Mouse (Mus musculus): Measurements from ENCODE around the gene Prss12.

Gene Prss12

DNA sequence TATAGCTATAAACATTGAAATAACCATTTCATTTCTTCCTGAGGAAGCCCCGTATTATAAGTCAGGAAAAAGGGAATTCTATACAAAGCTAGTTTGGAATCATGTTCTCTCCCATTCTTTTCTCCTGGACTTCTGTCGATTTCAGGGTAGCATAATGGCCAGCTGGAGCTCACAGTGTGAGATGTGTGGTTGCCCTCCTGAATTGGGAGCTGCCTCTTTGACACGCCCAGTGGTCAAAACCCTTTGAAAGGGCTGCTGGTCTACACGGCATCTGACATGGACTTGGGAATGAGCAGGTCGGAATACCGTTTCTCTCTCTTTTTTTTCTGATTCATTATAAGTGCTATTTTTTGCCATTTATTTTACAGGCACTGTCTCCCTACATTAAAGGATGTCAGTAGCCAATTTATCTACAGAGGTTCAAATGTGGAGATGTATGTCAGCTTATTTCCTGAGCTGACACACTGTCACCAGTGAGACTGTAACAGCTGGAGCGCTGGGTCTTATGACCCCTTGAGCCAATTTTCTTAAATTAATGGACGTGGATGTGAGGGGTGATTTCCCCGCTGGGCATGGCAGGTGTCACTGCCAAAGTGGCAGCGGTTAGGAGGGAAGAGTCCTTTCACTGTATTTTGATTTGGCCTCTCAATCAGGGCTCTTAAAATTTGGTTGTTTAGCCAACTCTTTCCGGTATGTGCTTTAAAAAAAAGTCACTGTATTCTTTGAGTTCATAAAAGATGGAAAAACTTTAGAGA lies 79.8 kb downstream of the Prss12 start:
- in situ Hi-C loops (cut with MboI, MseI), result no loop called here

GRCm38 (mm10) chr3:123527806-123528507 lies 81.2 kb downstream of the Prss12 start:
- in situ Hi-C loops (cut with MboI, MseI), result no loop called here

DNA sequence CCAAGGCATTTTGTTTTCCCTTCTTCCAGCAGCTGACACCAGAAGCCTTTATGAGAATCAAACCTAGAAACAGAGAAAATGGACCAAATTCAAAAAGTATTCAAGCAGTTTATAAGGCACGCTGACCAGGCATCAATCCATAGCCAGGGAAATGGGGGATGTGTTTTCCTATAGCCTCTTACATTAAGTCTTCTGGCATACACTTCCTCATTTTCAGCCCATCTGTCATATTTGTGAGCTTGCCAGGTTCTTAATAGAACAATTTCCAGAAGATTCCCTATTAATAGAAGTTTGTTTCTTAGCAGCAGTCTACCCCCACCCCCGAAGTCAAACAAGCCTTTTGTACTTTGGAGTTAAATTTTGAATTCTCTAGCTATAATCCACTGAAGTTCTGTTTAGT lies 84.4 kb downstream of the Prss12 start:
- in situ Hi-C loops (cut with MboI, MseI), result no loop called here

DNA sequence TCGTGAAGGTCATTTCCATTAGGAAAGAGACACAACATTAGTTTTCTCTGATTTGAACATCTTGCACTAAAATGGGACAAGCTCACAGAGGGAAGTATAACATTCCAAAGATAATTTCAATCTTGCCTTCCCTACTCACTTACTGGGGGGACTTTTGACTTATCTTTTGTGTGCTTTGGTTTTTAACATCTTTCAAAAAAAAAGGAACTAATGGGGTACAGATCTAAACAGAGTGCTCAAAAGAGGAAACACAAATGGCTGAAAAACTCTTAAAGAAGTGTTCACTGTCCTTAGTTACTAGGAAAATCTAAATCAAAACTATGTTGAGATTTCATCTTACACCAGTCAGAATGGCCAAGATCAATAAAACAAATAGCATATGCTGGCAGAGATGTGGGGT lies 90.6 kb downstream of the Prss12 start:
- in situ Hi-C loops (cut with MboI, MseI), result no loop called here

- in situ Hi-C loops (cut with MboI, MseI), result no loop called here
These were observed 97.0 kb downstream of the Prss12 start for GRCm38 (mm10) chr3:123543585-123544304.

DNA sequence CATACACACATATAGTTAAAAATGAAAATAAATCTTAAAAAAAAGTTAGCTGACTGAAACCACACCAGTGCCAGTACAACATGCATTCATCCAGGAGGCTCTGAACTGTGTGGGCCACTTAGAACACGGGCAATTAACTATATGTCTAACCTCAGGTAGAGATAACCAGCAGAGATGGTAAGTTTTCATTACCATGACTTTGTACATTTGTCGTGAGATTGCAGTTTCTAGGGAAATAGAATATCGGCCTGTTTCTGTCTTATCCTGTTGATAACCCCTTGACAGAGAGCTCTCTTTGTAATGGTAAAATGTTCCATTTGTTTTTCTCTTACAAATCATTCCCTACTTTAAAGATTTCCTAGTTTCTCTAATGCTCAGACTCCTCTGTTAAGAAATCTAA lies 103.8 kb downstream of the Prss12 start:
- in situ Hi-C loops (cut with MboI, MseI), result no loop called here

GRCm38 (mm10) chr3:123553872-123554271 lies 107.2 kb downstream of the Prss12 start:
- in situ Hi-C loops (cut with MboI, MseI), result no loop called here

- in situ Hi-C loops (cut with MboI, MseI), result no loop called here
These were observed 108.6 kb downstream of the Prss12 start for GRCm38 (mm10) chr3:123555254-123555865.
